Mouse (Mus musculus) spleen, adult 2 months (tissue): Measurements from ENCODE around the gene Slc4a4.

Experiments
- CTCF ChIP-seq: fragments of 200-500 bp; IDR thresholded peaks from 2 replicates; pipeline ENCODE4 v1.5.1; 2011; ENCODE audit warnings: mild to moderate bottlenecking, inconsistent platforms; ENCODE audit not compliant: insufficient read depth, insufficient read length, insufficient replicate concordance; ENCODE audit errors: extremely low read depth
- POLR2A ChIP-seq: fragments of 200-500 bp; IDR thresholded peaks from 2 replicates; pipeline ENCODE4 v1.6.1; 2011; ENCODE audit warnings: low read depth, low read length, inconsistent platforms

- TF ChIP-seq CTCF (no peak), POLR2A (no peak)
Measured at GRCm38 (mm10) chr5:89109832-89110231, 223.2 kb downstream of the Slc4a4 start.
